Mouse (Mus musculus): Measurements from ENCODE around the gene Rpf2. TPM values are rescaled to one million over a fixed set of nuclear protein-coding genes. Genes with fewer than 3 reads are reported as not detected.

Rpf2 gene
- polyA plus RNA-seq, 1 experiment from 2014 or later, result 65.9 TPM

DNA sequence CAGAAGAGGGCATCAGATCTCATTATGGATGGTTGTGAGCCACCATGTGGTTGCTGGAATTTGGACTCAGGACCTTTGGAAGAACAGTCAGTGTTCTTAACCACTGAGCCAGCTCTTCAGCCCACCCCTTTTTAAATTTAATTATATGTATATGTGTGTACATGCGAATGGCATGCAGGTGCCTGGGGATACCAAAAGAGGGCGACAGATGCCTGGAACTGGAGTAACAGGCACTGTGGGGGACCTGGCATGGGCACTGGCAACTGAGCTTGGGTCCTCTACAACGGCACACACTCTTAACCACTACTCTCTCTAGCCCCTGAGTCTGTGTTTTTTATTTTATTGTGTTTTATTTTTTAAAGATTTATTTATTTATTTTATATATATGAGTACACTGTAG lies 18.1 kb upstream of the Rpf2 start:
- H3K9ac ChIP-seq, result no peak overlapping the region
- WGBS, result 84% methylated on average over 3 of the region's 3 CpGs

DNA sequence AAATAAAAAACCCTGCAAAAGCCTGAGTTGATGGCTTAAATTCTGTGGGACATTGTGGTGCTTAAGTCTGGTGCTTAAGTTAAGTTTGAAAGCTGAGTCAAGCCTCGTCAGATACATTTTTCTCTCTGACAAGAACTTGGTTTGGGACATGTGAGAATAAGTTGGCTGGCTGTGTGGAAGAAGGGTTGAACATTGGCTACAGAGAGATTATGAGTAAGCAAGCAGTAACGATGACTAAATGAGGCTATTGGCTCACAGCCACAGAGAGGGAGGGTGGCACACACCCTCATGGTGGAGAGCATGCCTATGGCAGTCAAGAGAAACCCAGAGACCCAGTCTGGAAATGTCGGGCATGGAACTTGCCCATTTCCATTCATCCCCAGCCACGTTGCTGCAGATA lies 16.9 kb upstream of the Rpf2 start:
- Histone ChIP-seq H3K4me1 (peaks cover 5% of the 10 kb centered on the region; the same call in 1 of the 2 replicates), H3K27ac (no peak overlapping the region), H3K9ac (no peak overlapping the region), H3K27me3 (no peaks in the 10 kb centered on the region), H3K4me2 (replicated peaks) (no peak overlapping the region), H3K4me3 (no peak overlapping the region), H3K9me3 (no peaks in the 10 kb centered on the region), H3K36me3 (no peaks in the 10 kb centered on the region)
- WGBS, result 85% methylated on average over 4 of the region's 4 CpGs
- no peak for ATAC-seq (ENCODE audit: low FRiP score, low read depth)

More for the DNA sequence above, 18.1 kb upstream of the Rpf2 start:
- no peaks in the 10 kb centered on the region for H3K36me3 ChIP-seq
- no peak for ATAC-seq (ENCODE audit: low FRiP score, low read depth)
- no peak overlapping the region for H3K4me2 ChIP-seq (replicated peaks)
- no peak overlapping the region for H3K27ac ChIP-seq
- H3K27me3 ChIP-seq, result no peaks in the 10 kb centered on the region
- peaks cover 5% of the 10 kb centered on the region; the same call in 1 of the 2 replicates for H3K4me1 ChIP-seq
- H3K9me3 ChIP-seq, result no peaks in the 10 kb centered on the region
- H3K4me3 ChIP-seq, result no peak overlapping the region

DNA sequence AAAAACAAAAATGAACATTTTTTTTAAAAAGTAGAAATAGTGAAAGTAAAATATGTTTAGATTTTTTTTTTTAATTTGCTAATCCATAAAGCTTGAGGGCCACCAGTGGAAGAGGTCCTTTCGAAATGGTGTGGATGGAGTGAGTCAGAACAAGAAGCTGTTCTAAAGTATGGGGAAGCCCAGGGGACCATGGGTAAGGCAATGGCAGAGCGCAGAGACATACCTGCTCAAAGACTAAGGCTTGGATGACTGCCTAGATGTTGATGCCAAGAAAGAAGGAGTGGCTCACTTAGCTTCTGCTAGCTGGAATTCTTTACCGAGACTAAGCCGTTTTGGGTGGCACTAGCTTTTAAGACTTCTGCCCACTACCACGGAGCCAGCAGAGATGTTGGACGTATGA lies 15.4 kb upstream of the Rpf2 start:
- 86% methylated on average over 6 of the region's 6 CpGs for WGBS

DNA sequence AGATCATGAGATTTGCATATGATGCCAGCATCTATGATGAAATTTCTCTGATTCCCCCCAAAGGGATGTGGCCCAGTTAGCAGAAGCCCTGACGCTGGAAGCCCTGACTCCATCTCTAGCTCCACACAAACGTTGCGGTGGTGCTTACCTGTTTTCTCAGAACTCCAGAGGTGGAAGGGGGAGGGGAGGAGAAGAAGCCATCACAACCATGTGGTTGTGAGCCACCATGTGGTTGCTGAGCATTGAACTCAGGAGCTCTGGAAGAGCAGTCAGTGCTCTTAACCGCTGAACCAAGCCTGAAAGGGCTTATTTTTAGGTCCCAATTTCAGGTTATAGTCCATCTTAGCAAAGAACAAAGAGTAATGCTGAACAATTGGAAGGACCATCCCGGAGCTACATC lies 13.5 kb upstream of the Rpf2 start:
- Histone ChIP-seq H3K4me3 (no peak overlapping the region), H3K4me2 (replicated peaks) (no peak overlapping the region), H3K9me3 (no peaks in the 10 kb centered on the region), H3K4me1 (peaks cover 11% of the 10 kb centered on the region), H3K27me3 (no peaks in the 10 kb centered on the region), H3K36me3 (peaks cover 4% of the 10 kb centered on the region), H3K9ac (no peak overlapping the region), H3K27ac (no peak overlapping the region)
- no peak for ATAC-seq (ENCODE audit: low FRiP score, low read depth)
- 50% methylated on average over 5 of the region's 5 CpGs for WGBS

More for the DNA sequence above, 15.4 kb upstream of the Rpf2 start:
- no peaks in the 10 kb centered on the region for H3K36me3 ChIP-seq
- no peaks in the 10 kb centered on the region for H3K9me3 ChIP-seq
- no peak overlapping the region for H3K4me2 ChIP-seq (replicated peaks)
- no peaks in the 10 kb centered on the region for H3K27me3 ChIP-seq
- H3K27ac ChIP-seq, result no peak overlapping the region
- H3K4me1 ChIP-seq, result peaks cover 5% of the 10 kb centered on the region; the same call in 1 of the 2 replicates
- no peak for ATAC-seq (ENCODE audit: low FRiP score, low read depth)
- no peak overlapping the region for H3K4me3 ChIP-seq
- no peak overlapping the region for H3K9ac ChIP-seq

DNA sequence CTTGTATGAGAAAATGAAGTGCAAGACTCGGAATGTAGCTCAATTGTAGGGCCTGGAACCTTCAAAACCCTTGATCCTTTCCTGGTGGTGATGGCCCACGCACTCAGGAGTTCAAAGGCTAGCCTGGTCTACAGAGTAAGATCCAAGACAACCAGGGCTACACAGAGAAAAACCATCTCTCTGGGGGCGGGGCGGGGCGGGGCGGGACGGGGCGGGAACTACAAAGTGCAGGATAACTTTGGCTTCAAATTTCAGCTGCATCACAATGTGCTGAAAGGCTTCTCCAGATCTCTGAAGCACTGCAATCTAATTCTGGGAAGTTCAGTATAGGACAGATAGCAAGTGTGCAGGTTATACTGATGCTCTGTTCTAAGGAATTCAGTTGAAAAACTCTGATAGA lies 12.7 kb upstream of the Rpf2 start:
- Histone ChIP-seq H3K4me3 (no peak overlapping the region), H3K4me2 (replicated peaks) (no peak overlapping the region), H3K9ac (no peak overlapping the region), H3K4me1 (peaks cover 11% of the 10 kb centered on the region), H3K9me3 (no peaks in the 10 kb centered on the region), H3K36me3 (peaks cover 10% of the 10 kb centered on the region), H3K27me3 (no peaks in the 10 kb centered on the region), H3K27ac (0 out of 2 replicates have a peak overlapping the region, but pooled peaks have one; percentile 33)
- WGBS, result 13% methylated on average over 8 of the region's 8 CpGs
- no peak for ATAC-seq (ENCODE audit: low FRiP score, low read depth)

DNA sequence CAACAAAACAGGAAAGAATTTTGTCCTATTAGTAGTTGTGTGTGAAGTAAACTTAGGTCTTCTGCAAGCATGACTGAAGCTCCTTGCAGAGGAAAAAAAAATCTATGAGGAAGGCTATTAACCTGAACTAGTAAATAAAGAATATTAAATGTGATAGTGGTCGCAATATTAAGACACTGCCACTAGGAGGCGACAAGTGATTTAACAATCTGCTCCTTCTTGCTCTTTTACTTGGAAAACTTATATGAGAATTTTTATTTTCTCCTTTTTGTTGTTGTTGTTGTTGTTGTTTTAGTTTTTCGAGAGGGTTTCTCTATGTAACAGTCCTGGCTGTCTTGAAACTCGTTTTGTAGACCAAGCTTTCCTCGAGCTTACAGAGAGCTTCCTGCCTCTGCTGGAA lies 12.1 kb upstream of the Rpf2 start:
- no peak for ATAC-seq (ENCODE audit: low FRiP score, low read depth)
- Histone ChIP-seq H3K27ac (peak overlapping the region; percentile 94; the same call in 1 of the 2 replicates), H3K4me2 (replicated peaks) (peak overlapping the region; percentile 81)

DNA sequence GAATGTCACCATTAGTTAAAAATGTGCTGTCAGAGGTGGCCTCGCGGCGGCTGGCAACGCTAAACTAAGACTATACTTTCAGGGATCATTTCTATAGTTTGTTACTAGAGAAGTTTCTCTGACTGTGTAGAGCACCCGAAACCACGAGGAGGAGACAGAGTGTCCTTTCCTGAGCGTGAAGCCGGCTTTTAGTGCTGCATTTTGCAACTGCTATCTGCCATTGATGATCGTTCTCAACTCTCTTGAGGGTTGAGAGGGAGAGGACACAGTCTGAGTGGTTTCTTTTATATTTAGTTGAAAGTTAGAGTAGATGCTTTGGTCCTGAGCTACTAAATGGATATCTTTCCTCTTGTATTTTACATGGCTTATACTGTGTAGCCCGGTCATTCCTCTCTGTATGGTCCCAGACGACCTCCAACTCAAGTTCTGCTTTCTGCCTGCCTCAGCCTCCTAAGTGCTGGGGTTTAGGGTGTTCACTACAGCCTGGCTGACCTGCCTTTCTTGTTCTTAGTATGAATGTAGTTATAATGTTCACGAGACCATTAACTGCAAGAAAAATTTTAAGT lies 11.6 kb upstream of the Rpf2 start:
- Histone ChIP-seq H3K36me3 (peaks cover 18% of the 10 kb centered on the region), H3K9me3 (no peaks in the 10 kb centered on the region), H3K9ac (no peak overlapping the region), H3K27me3 (no peaks in the 10 kb centered on the region), H3K4me3 (peak overlapping the region; percentile 70), H3K4me2 (replicated peaks) (peak overlapping the region; percentile 81), H3K4me1 (peaks cover 11% of the 10 kb centered on the region), H3K27ac (peak overlapping the region; percentile 94)
- peak; percentile 88 for ATAC-seq (ENCODE audit: low FRiP score, low read depth)
- WGBS, result under 1% methylated on average over 12 of the region's 12 CpGs

More for the DNA sequence above, 12.1 kb upstream of the Rpf2 start:
- WGBS, result 2% methylated on average over 5 of the region's 5 CpGs
- Histone ChIP-seq H3K27me3 (no peaks in the 10 kb centered on the region), H3K4me1 (peaks cover 11% of the 10 kb centered on the region), H3K36me3 (peaks cover 15% of the 10 kb centered on the region), H3K9me3 (no peaks in the 10 kb centered on the region), H3K4me3 (peak overlapping the region; percentile 70; the same call in 1 of the 2 replicates), H3K9ac (no peak overlapping the region)

DNA sequence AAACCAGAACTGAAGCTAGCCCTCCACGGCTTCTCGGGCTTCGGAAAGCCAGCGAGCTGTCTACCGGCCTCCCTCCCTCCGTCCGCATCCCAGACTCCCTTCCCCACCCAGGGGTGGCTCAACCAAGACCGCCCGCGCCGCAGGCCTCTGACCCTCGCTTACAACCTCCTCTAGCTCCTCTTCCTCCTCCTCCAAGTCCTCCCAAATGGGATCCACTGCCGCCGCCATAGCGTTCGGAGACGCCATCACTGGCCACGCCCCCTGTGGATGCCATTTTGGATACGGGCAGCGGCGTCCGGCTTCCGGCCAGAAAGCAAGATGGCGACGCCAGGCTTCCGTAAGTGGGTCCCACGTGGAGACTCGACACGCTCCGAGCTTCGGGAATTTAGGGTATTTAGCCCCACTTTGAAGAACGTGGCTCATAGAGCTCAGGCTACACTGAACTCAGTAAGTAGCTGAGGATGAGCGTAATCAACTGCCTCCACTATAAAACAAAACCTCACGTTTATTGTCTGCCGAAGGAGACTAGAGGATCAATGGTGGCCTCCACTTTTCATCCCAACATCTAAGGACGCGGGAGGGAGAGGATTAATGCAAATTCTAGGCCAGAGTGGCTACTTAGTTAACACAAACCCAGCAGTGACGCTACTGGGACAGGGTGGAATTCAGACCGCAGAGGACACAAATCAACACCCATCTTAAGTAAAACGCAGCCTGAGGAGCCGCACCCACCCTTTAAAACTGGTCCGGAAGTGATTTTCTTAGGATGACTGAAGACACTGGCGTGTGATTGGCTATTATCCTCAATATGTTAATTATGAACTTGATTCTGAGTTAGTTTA lies 10.8 kb upstream of the Rpf2 start, which contains the start of gene Gtf3c6:
Gene Gtf3c6 (minus strand): TSS at position 695 of the 842 bp plus-strand sequence.
- Histone ChIP-seq H3K9ac (peak within 1 kb of the TSS; percentile 88), H3K27ac (peak within 1 kb of the TSS; percentile 94), H3K4me3 (peak within 1 kb of the TSS; percentile 70), H3K4me1 (peaks cover 11% of the 10 kb centered on the region), H3K27me3 (no peaks in the 10 kb centered on the region), H3K9me3 (no peaks in the 10 kb centered on the region), H3K36me3 (peaks cover 27% of the 10 kb centered on the region), H3K4me2 (replicated peaks) (peak within 1 kb of the TSS; percentile 81)
- WGBS, result under 1% methylated on average over 43 of the region's 43 CpGs
- peak; percentile 68 for ATAC-seq (ENCODE audit: low FRiP score, low read depth)

DNA sequence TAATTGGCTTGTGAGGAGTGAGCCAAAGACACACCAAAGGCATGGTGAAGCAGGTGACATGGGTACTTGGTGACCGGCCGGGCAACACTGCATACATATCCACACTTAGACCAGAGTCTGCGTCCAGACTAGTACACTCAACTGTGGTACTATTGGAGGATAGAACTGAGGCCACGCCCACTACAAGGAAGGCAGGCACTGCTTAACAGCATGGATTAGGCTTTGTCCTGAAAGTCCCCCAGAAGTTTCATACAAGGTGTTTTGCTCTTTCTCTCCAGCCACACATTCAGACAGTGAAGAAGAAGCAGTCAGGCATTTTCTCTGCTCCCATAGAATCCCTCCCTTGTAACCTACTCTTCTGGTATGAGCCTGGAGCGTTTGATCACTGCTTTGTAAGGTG lies 9.9 kb upstream of the Rpf2 start:
- H3K4me2 ChIP-seq (replicated peaks), result peak overlapping the region; percentile 81
- ATAC-seq (ENCODE audit: low FRiP score, low read depth), result peak; percentile 68; the same call in 1 of the 2 replicates
- no peaks in the 10 kb centered on the region for H3K27me3 ChIP-seq
- peak overlapping the region; percentile 70 for H3K4me3 ChIP-seq
- no peaks in the 10 kb centered on the region for H3K9me3 ChIP-seq
- peaks cover 36% of the 10 kb centered on the region for H3K36me3 ChIP-seq
- peaks cover 11% of the 10 kb centered on the region for H3K4me1 ChIP-seq
- peak overlapping the region; percentile 88 for H3K9ac ChIP-seq
- under 1% methylated on average over 5 of the region's 5 CpGs for WGBS
- H3K27ac ChIP-seq, result peak overlapping the region; percentile 94

DNA sequence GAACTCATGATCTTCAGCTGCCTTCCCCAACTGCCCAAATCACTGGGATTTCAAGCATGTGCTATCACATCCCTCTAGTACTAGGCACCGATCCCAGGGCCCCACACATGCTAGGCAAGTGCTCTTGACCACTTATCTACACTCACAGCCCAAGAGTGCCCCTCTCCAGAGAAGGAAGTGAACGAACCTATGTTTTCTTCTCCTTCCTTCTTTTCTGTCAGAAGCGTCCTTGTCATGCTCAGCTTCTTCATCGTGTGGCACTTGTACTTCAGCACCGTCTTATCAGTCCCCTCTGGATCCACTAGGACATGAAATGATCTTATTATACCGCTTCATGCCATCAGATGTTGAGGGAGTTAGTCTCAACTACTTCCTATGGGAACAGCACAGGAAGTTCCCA lies 4.1 kb upstream of the Rpf2 start:
- H3K4me3 ChIP-seq, result no peak overlapping the region
- no peaks in the 10 kb centered on the region for H3K27me3 ChIP-seq
- H3K9ac ChIP-seq, result no peak overlapping the region
- no peaks in the 10 kb centered on the region for H3K9me3 ChIP-seq
- 94% methylated on average over 6 of the region's 6 CpGs for WGBS
- H3K27ac ChIP-seq, result no peak overlapping the region
- peaks cover 79% of the 10 kb centered on the region for H3K36me3 ChIP-seq
- H3K4me2 ChIP-seq (replicated peaks), result no peak overlapping the region
- no peak for ATAC-seq (ENCODE audit: low FRiP score, low read depth)
- 0 out of 2 replicates have a peak, but pooled peaks cover 3% of the 10 kb centered on the region for H3K4me1 ChIP-seq

DNA sequence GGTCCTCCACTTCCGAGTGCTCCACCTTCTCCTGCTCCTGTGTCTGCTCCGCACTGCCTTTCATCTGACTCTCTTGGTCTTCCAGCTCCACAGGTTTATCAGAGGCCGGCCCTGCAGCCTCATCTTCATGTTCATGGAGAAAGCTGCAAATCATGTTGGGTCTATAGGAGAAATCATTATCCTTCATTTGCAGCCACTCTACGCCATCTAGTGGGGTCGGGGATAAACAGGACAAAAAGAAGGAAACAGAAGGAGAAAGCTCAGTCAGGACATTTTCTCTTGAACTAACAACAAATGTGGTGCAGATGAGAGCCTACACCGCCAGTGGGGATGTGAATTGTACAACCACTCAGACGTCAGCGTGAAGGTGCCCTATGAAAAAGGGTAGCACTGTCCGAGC lies 2.8 kb upstream of the Rpf2 start:
- Histone ChIP-seq H3K4me2 (replicated peaks) (no peak overlapping the region), H3K27me3 (no peaks in the 10 kb centered on the region), H3K36me3 (peaks cover 69% of the 10 kb centered on the region), H3K27ac (no peak overlapping the region), H3K9me3 (no peaks in the 10 kb centered on the region), H3K4me3 (no peak overlapping the region), H3K4me1 (0 out of 2 replicates have a peak, but pooled peaks cover 7% of the 10 kb centered on the region), H3K9ac (no peak overlapping the region)
- ATAC-seq (ENCODE audit: low FRiP score, low read depth), result no peak
- 89% methylated on average over 9 of the region's 9 CpGs for WGBS

DNA sequence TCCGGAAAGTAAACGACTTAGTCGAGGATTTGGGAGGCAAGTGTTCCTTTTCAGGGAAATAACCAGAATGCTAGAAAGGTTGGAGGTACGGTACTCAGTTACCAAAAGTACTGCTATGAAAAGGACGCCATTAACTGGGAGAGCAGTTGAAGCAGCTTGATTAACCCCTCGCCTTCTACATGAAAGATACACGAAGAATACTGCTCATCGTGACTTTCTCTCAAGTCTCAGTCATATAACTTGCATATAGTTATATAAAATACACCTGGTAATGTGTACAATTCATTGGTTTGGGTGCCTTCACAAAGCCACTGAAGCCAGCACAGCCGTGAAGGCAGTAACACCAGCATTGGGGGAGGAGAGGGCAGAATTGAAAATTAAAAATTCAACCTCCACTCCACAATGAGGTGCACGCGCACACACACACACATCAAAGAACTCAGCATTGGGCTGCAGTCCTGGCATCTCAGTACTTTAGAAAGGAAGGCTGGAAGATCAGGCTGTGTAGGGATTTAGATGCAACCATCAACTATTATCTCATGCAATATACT lies 405 bp upstream of the Rpf2 start:
- Histone ChIP-seq H3K36me3 (peaks cover 67% of the 10 kb centered on the region), H3K27me3 (no peaks in the 10 kb centered on the region), H3K9ac (0 out of 2 replicates have a peak overlapping the region, but pooled peaks have one; percentile 5), H3K4me1 (0 out of 2 replicates have a peak, but pooled peaks cover 7% of the 10 kb centered on the region), H3K4me2 (replicated peaks) (peak overlapping the region; percentile 77), H3K9me3 (no peaks in the 10 kb centered on the region), H3K4me3 (peak overlapping the region; percentile 78), H3K27ac (0 out of 2 replicates have a peak overlapping the region, but pooled peaks have one; percentile 29)
- no peak for ATAC-seq (ENCODE audit: low FRiP score, low read depth)
- 30% methylated on average over 11 of the region's 11 CpGs for WGBS

Data from limb, embryonic 13.5 days (tissue).